Mouse (Mus musculus): Measurements from ENCODE around the gene Tcn2. TPM values are rescaled to one million over a fixed set of nuclear protein-coding genes. Genes with fewer than 3 reads are reported as not detected.

Gene Tcn2
- polyA plus RNA-seq, 1 experiment from 2014 or later = 71.2 TPM

GRCm38 (mm10) chr11:3876419-3876818 is 55.5 kb downstream of the Tcn2 start:
- no peak for ATAC-seq (replicated peaks; ENCODE audit: insufficient number of reproducible peaks, low FRiP score, low TSS enrichment)
- H3K9me3 ChIP-seq (replicated peaks; ENCODE audit: control insufficient read depth, low read length) = no peaks in the 10 kb centered on the region

More at GRCm38 (mm10) chr11:3876419-3876818, 55.5 kb downstream of the Tcn2 start:
- no peak overlapping the region for H3K4me2 ChIP-seq
- no peak overlapping the region for H3K4me3 ChIP-seq (ENCODE audit: low read depth, low read length)
- H3K9ac ChIP-seq (ENCODE audit: low read depth, low read length) = no peak overlapping the region
- no peak overlapping the region for H3K27ac ChIP-seq (ENCODE audit: low read depth, low read length)
- 0 out of 2 replicates have a peak, but pooled peaks cover 2% of the 10 kb centered on the region for H3K27me3 ChIP-seq (ENCODE audit: control insufficient read depth, insufficient read depth, low read length)
- WGBS (ENCODE audit: insufficient replicate concordance) = 66% methylated on average over 6 of the region's 6 CpGs
- H3K4me1 ChIP-seq (ENCODE audit: control insufficient read depth, insufficient read depth, low read length) = no peaks in the 10 kb centered on the region
- no peaks in the 10 kb centered on the region for H3K36me3 ChIP-seq (ENCODE audit: control insufficient read depth, insufficient read depth, low read length)

Other genes starting within 250 kb of the Tcn2 start
- 0.13 and 0.23 TPM in 2 replicates for gene Osbp2, start 68.3 kb downstream of the Tcn2 start, polyA plus RNA-seq (2014; fragmentation: Nextera tagmentation; extraction: Ambion mirVana)
- gene 4921536K21Rik, start 37.1 kb downstream of the Tcn2 start, polyA plus RNA-seq (2014; fragmentation: Nextera tagmentation; extraction: Ambion mirVana) = not detected in 2 replicates
- gene Dusp18, start 36.9 kb downstream of the Tcn2 start, polyA plus RNA-seq (2014; fragmentation: Nextera tagmentation; extraction: Ambion mirVana) = 11.9 and 12.2 TPM in 2 replicates
- gene Slc35e4, start 17.5 kb downstream of the Tcn2 start, polyA plus RNA-seq (2014; fragmentation: Nextera tagmentation; extraction: Ambion mirVana) = 2.9 and 3.0 TPM in 2 replicates
- gene Pes1, start 31.8 kb upstream of the Tcn2 start, polyA plus RNA-seq (2014; fragmentation: Nextera tagmentation; extraction: Ambion mirVana) = 48.2 and 51.5 TPM in 2 replicates
- gene 4930556J24Rik, start 44.6 kb upstream of the Tcn2 start, polyA plus RNA-seq (2014; fragmentation: Nextera tagmentation; extraction: Ambion mirVana) = 0.17 and 0.18 TPM in 2 replicates
- 0.14 and 0.19 TPM in 2 replicates for gene Gal3st1, start 51.5 kb upstream of the Tcn2 start, polyA plus RNA-seq (2014; fragmentation: Nextera tagmentation; extraction: Ambion mirVana)
- not detected in 2 replicates for gene Sec14l4, start 99.3 kb upstream of the Tcn2 start, polyA plus RNA-seq (2014; fragmentation: Nextera tagmentation; extraction: Ambion mirVana)
- gene Sec14l3, start 132.7 kb upstream of the Tcn2 start, polyA plus RNA-seq (2014; fragmentation: Nextera tagmentation; extraction: Ambion mirVana) = not detected in 2 replicates
- gene Mtfp1, start 163.3 kb upstream of the Tcn2 start, polyA plus RNA-seq (2014; fragmentation: Nextera tagmentation; extraction: Ambion mirVana) = 20.8 and 21.0 TPM in 2 replicates
- 0.93 and 1.1 TPM in 2 replicates for gene Sec14l2, start 191.3 kb upstream of the Tcn2 start, polyA plus RNA-seq (2014; fragmentation: Nextera tagmentation; extraction: Ambion mirVana)
- 13.7 and 15.3 TPM in 2 replicates for gene Rnf215, start 203.0 kb upstream of the Tcn2 start, polyA plus RNA-seq (2014; fragmentation: Nextera tagmentation; extraction: Ambion mirVana)
- gene Ccdc157, start 228.1 kb upstream of the Tcn2 start, polyA plus RNA-seq (2014; fragmentation: Nextera tagmentation; extraction: Ambion mirVana) = 2.2 and 2.6 TPM in 2 replicates
- 44.7 and 47.9 TPM in 2 replicates for gene Sf3a1, start 228.2 kb upstream of the Tcn2 start, polyA plus RNA-seq (2014; fragmentation: Nextera tagmentation; extraction: Ambion mirVana)

Data from heart, embryonic 11.5 days (tissue).